Mouse (Mus musculus): ENCODE data around the gene Grik3. TPM values are rescaled to one million over a fixed set of nuclear protein-coding genes. Genes with fewer than 3 reads are reported as not detected.

The Grik3 gene
- polyA plus RNA-seq, 1 experiment = 29.5 TPM

GRCm38 (mm10) chr4:125682007-125682406 is 191.5 kb downstream of the Grik3 start:
- no peak overlapping the region for H3K27ac ChIP-seq (ENCODE audit: insufficient read depth, low read length)
- no peaks in the 10 kb centered on the region for H3K4me1 ChIP-seq (ENCODE audit: control insufficient read depth, insufficient read depth, low read length)
- TF ChIP-seq CTCF (IDR thresholded peaks at IDR 0.05; ENCODE audit: extremely low read depth, insufficient read depth, low read length) (no peak), POLR2A (IDR thresholded peaks at IDR 0.05; ENCODE audit: extremely low read depth, insufficient read depth, low read length) (no peak)
- no peak overlapping the region for H3K4me3 ChIP-seq (ENCODE audit: insufficient read depth, low read length)

- H3K27ac ChIP-seq (ENCODE audit: insufficient read depth, low read length) = no peak overlapping the region
- TF ChIP-seq CTCF (IDR thresholded peaks at IDR 0.05; ENCODE audit: extremely low read depth, insufficient read depth, low read length) (no peak), POLR2A (IDR thresholded peaks at IDR 0.05; ENCODE audit: extremely low read depth, insufficient read depth, low read length) (no peak)
- no peaks in the 10 kb centered on the region for H3K4me1 ChIP-seq (ENCODE audit: control insufficient read depth, insufficient read depth, low read length)
- H3K4me3 ChIP-seq (ENCODE audit: insufficient read depth, low read length) = no peak overlapping the region
Observed at GRCm38 (mm10) chr4:125687078-125687477, 196.6 kb downstream of the Grik3 start.

- Histone ChIP-seq H3K4me3 (ENCODE audit: insufficient read depth, low read length) (no peak overlapping the region), H3K27ac (ENCODE audit: insufficient read depth, low read length) (no peak overlapping the region), H3K4me1 (ENCODE audit: control insufficient read depth, insufficient read depth, low read length) (peaks cover 4% of the 10 kb centered on the region)
- TF ChIP-seq CTCF (IDR thresholded peaks at IDR 0.05; ENCODE audit: extremely low read depth, insufficient read depth, low read length) = no peak
Observed at GRCm38 (mm10) chr4:125695431-125695830, 204.9 kb downstream of the Grik3 start.

GRCm38 (mm10) chr4:125696182-125696939 is 205.9 kb downstream of the Grik3 start:
- Histone ChIP-seq H3K4me1 (ENCODE audit: control insufficient read depth, insufficient read depth, low read length) (peaks cover 4% of the 10 kb centered on the region), H3K4me3 (ENCODE audit: insufficient read depth, low read length) (no peak overlapping the region), H3K27ac (ENCODE audit: insufficient read depth, low read length) (no peak overlapping the region)
- TF ChIP-seq POLR2A (IDR thresholded peaks at IDR 0.05; ENCODE audit: extremely low read depth, insufficient read depth, low read length) = no peak
- no peak for TF ChIP-seq CTCF (IDR thresholded peaks at IDR 0.05; ENCODE audit: extremely low read depth, insufficient read depth, low read length)

GRCm38 (mm10) chr4:125697626-125698025 is 207.1 kb downstream of the Grik3 start:
- peaks cover 4% of the 10 kb centered on the region for H3K4me1 ChIP-seq (ENCODE audit: control insufficient read depth, insufficient read depth, low read length)
- TF ChIP-seq POLR2A (IDR thresholded peaks at IDR 0.05; ENCODE audit: extremely low read depth, insufficient read depth, low read length) = no peak
- TF ChIP-seq CTCF (IDR thresholded peaks at IDR 0.05; ENCODE audit: extremely low read depth, insufficient read depth, low read length) = no peak
- no peak overlapping the region for H3K27ac ChIP-seq (ENCODE audit: insufficient read depth, low read length)
- H3K4me3 ChIP-seq (ENCODE audit: insufficient read depth, low read length) = no peak overlapping the region

GRCm38 (mm10) chr4:125699056-125699455 is 208.6 kb downstream of the Grik3 start:
- TF ChIP-seq CTCF (IDR thresholded peaks at IDR 0.05; ENCODE audit: extremely low read depth, insufficient read depth, low read length) (no peak), POLR2A (IDR thresholded peaks at IDR 0.05; ENCODE audit: extremely low read depth, insufficient read depth, low read length) (no peak)
- H3K27ac ChIP-seq (ENCODE audit: insufficient read depth, low read length) = no peak overlapping the region
- no peak overlapping the region for H3K4me3 ChIP-seq (ENCODE audit: insufficient read depth, low read length)
- peaks cover 6% of the 10 kb centered on the region for H3K4me1 ChIP-seq (ENCODE audit: control insufficient read depth, insufficient read depth, low read length)

- no peak overlapping the region for H3K4me3 ChIP-seq (ENCODE audit: insufficient read depth, low read length)
- TF ChIP-seq POLR2A (IDR thresholded peaks at IDR 0.05; ENCODE audit: extremely low read depth, insufficient read depth, low read length) (no peak), CTCF (IDR thresholded peaks at IDR 0.05; ENCODE audit: extremely low read depth, insufficient read depth, low read length) (no peak)
- H3K27ac ChIP-seq (ENCODE audit: insufficient read depth, low read length) = no peak overlapping the region
- peaks cover 6% of the 10 kb centered on the region for H3K4me1 ChIP-seq (ENCODE audit: control insufficient read depth, insufficient read depth, low read length)
Observed at GRCm38 (mm10) chr4:125700331-125700730, 209.8 kb downstream of the Grik3 start.

- H3K4me3 ChIP-seq (ENCODE audit: insufficient read depth, low read length) = no peak overlapping the region
- peaks cover 3% of the 10 kb centered on the region for H3K4me1 ChIP-seq (ENCODE audit: control insufficient read depth, insufficient read depth, low read length)
- H3K27ac ChIP-seq (ENCODE audit: insufficient read depth, low read length) = peak overlapping the region; percentile 89
- TF ChIP-seq POLR2A (IDR thresholded peaks at IDR 0.05; ENCODE audit: extremely low read depth, insufficient read depth, low read length) (no peak), CTCF (IDR thresholded peaks at IDR 0.05; ENCODE audit: extremely low read depth, insufficient read depth, low read length) (no peak)
Observed at GRCm38 (mm10) chr4:125702607-125703309, 212.3 kb downstream of the Grik3 start.

- Histone ChIP-seq H3K4me1 (ENCODE audit: control insufficient read depth, insufficient read depth, low read length) (peaks cover 3% of the 10 kb centered on the region), H3K4me3 (ENCODE audit: insufficient read depth, low read length) (no peak overlapping the region), H3K27ac (ENCODE audit: insufficient read depth, low read length) (peak overlapping the region; percentile 71; the same call in 1 of the 2 replicates)
- TF ChIP-seq CTCF (IDR thresholded peaks at IDR 0.05; ENCODE audit: extremely low read depth, insufficient read depth, low read length) = peak; percentile 64
- TF ChIP-seq POLR2A (IDR thresholded peaks at IDR 0.05; ENCODE audit: extremely low read depth, insufficient read depth, low read length) = no peak
Observed at GRCm38 (mm10) chr4:125703310-125703690, 212.8 kb downstream of the Grik3 start.

- Histone ChIP-seq H3K4me3 (ENCODE audit: insufficient read depth, low read length) (no peak overlapping the region), H3K27ac (ENCODE audit: insufficient read depth, low read length) (no peak overlapping the region), H3K4me1 (ENCODE audit: control insufficient read depth, insufficient read depth, low read length) (peaks cover 2% of the 10 kb centered on the region; the same call in 1 of the 2 replicates)
- no peak for TF ChIP-seq CTCF (IDR thresholded peaks at IDR 0.05; ENCODE audit: extremely low read depth, insufficient read depth, low read length)
- no peak for TF ChIP-seq POLR2A (IDR thresholded peaks at IDR 0.05; ENCODE audit: extremely low read depth, insufficient read depth, low read length)
Observed at GRCm38 (mm10) chr4:125705746-125706145, 215.2 kb downstream of the Grik3 start.

All from cortical plate, adult 2 months (tissue).